Mouse (Mus musculus): ENCODE data around the gene Tspear. TPM values are rescaled to one million over a fixed set of nuclear protein-coding genes. Genes with fewer than 3 reads are reported as not detected.

Gene Tspear
- total RNA-seq, 2 experiments from 2014 or later: not detected

DNA sequence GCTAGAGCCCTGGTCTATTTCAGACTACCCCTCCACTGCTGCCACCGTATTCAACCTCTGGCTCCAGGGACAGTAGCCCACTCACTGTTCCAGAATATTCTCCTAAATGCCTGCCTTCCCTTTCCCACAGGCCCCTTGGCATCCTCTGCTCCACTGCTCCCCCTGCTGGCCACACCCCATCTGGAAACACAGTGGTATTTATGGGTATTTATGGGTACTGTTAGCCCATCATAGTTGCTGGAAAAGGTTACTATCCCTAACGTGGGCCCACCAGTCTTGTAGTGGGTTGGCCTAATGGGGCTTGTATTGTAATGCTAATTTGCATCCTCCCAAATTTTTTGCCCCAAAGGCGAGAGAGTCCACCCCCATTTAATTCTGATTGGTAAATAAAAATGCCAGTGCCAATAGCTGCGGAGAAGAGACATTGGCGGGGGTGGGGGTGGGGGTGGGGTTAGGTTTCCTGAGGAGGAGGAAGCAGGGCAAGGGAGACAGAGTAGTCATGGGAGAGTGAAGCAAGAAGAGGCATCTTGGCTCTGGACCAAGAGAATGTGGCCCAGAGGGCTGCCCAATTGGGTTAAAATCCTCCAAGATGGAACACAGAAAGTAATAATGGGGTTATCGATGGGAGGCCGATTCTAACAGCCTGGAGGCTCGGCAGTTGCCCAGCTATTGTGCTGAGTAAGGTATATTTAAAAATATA is 230.4 kb downstream of the Tspear start:
- peak; percentile 31 to 77 for DNase-seq (ENCODE audit: extremely low spot score in 1 of 2, low spot score in 1 of 2)

DNA sequence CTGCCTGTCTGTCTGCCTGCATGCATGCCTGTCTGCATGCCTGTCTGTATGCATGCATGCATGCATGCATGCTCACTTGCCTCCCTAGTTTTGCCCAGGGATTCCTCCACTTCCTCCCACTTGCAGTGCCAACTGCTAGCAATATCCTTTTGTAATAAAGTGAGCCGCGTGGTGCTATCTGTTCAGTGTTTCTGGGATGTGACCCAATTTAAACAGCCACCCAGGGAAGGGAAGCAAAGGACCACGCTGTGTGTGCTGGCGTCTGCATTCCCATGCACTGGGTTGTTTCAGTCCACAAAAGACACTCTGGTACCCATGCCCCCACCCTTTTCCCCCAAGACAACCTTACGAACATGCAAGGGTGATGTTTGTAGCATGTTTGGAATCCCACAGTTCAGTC is 234.6 kb downstream of the Tspear start:
- no peak for DNase-seq (ENCODE audit: extremely low spot score in 1 of 2, low spot score in 1 of 2)

DNA sequence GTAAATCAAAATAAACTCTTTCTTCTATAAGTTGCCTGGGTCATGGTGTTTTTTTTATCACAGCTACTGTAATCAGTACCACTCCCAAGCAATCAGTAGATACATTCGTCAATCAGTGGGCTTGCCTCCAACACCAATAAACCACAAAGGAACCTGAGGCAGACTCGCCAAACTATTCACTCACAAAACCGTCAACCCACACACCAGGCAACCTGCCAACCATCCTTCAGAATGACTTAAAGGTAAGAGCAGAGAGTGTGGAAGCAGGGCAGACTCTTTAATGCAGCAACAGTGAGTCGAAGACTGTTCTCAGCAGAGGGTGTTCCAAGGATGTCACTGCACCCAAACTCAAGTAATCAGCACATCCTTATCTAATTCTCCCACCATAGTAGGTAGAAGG is 236.3 kb downstream of the Tspear start:
- no peak for DNase-seq (ENCODE audit: extremely low spot score in 1 of 2, low spot score in 1 of 2)

DNA sequence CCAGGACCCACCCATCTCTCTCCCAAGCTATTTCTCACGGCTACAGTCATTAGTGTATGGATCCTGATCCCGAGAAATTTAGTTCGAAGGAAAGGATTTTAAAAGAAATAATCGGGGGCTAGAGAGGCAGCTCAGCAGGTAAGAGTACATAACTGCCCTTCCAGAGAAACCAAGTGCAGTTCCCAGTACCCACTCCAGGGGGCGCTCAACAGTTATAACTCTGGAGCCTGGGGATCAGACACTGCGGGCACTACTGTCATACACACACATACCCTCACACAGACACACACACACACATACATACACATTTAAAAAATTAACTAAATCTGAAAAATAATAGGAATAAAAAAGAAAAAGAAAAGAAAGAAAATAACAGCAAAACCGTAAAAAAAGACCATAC is 239.8 kb downstream of the Tspear start:
- peak; percentile 50 to 78 for DNase-seq (ENCODE audit: extremely low spot score in 1 of 2, low spot score in 1 of 2)

DNA sequence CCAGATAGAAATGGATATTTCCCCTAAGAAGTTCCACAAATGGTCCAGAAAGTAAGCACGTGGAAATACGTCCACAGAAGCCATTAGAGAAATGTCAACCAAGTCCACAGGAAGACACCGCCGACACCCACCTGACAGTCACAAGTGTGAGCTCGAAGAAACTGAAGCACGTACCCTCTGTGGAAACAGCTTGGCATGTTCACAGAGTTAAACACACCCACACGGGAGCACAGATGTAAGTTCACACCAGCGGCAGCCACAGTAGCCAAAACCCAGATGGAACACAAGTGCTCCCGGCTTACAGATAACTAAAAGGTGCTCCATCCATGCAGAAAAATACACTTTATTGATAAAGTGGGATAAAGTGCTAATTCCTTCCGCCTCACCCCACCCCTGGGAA is 241.0 kb downstream of the Tspear start:
- DNase-seq (ENCODE audit: extremely low spot score in 1 of 2, low spot score in 1 of 2): no peak

Small RNA genes within 50 kb of the gene (microRNA-seq; reads per million reads assigned to microRNA genes)
- 9.9 to 65.3 reads per million in 2 experiments for gene Mir1930

Other genes with a start within 250 kb of the Tspear start
- gene Fam207a, start 170.8 kb upstream of the Tspear start, total RNA-seq (2021): 10 to 100 TPM; 32.8 to 33.1 TPM
- 1 to 10 TPM; 3.4 to 4.1 TPM for gene Itgb2, start 156.3 kb upstream of the Tspear start, total RNA-seq (2021)
- gene Pttg1ip, start 104.8 kb upstream of the Tspear start, total RNA-seq (2021): 10 to 100 TPM; 68.2 to 69.4 TPM
- gene Sumo3, start 80.5 kb upstream of the Tspear start, total RNA-seq (2021): 100 to 1,000 TPM; 116 to 128 TPM
- 10 to 100 TPM; 29.0 to 29.8 TPM for gene Gm49325, start 80.4 kb upstream of the Tspear start, total RNA-seq (2021)
- 10 to 100 TPM; 69.8 to 88.4 TPM for gene Ube2g2, start 64.3 kb upstream of the Tspear start, total RNA-seq (2021)
- gene Gm19402, start 4.2 kb downstream of the Tspear start, total RNA-seq (2021): not detected
- gene Gm9508, start 10.7 kb downstream of the Tspear start, total RNA-seq (2021): not detected
- gene Gm10272, start 20.1 kb downstream of the Tspear start, total RNA-seq (2021): not detected
- gene Gm10024, start 24.9 kb downstream of the Tspear start, total RNA-seq (2021): not detected
- gene Gm10142, start 29.2 kb downstream of the Tspear start, total RNA-seq (2021): not detected
- not detected for gene Krtap12-1, start 34.0 kb downstream of the Tspear start, total RNA-seq (2021)
- gene Gm10100, start 39.9 kb downstream of the Tspear start, total RNA-seq (2021): not detected
- not detected for gene Gm18596, start 56.1 kb downstream of the Tspear start, total RNA-seq (2021)
- gene Gm9736, start 64.8 kb downstream of the Tspear start, total RNA-seq (2021): not detected
- gene Gm3233, start 73.1 kb downstream of the Tspear start, total RNA-seq (2021): not detected
- gene Gm3238, start 84.8 kb downstream of the Tspear start, total RNA-seq (2021): not detected
- not detected for gene Gm7138, start 90.4 kb downstream of the Tspear start, total RNA-seq (2021)
- not detected for gene Gm3250, start 96.0 kb downstream of the Tspear start, total RNA-seq (2021)
- gene Gm7137, start 101.6 kb downstream of the Tspear start, total RNA-seq (2021): not detected
- gene Gm9639, start 108.5 kb downstream of the Tspear start, total RNA-seq (2021): not detected
- not detected for gene Gm19668, start 112.6 kb downstream of the Tspear start, total RNA-seq (2021)
- gene Gm9507, start 125.3 kb downstream of the Tspear start, total RNA-seq (2021): not detected
- not detected for gene Gm2696, start 128.1 kb downstream of the Tspear start, total RNA-seq (2021)
- gene Krtap10-4, start 140.5 kb downstream of the Tspear start, total RNA-seq (2021): not detected
- not detected for gene Krtap10-10, start 149.4 kb downstream of the Tspear start, total RNA-seq (2021)
- not detected for gene Gm36176, start 160.2 kb downstream of the Tspear start, total RNA-seq (2021)
- gene Gm10318, start 166.3 kb downstream of the Tspear start, total RNA-seq (2021): not detected
- not detected for gene Gm3285, start 175.4 kb downstream of the Tspear start, total RNA-seq (2021)
- 1 to 10 TPM; 5.0 to 5.2 TPM for gene Lrrc3, start 216.0 kb downstream of the Tspear start, total RNA-seq (2021)